Mouse (Mus musculus) lung, adult 18-20 months (tissue): ENCODE results near the gene Ugt1a7c.
A peak's percentile ranks its signal among the peaks of the same experiment; 100 is the strongest.
"Not testable (repeated sequence)": the region's sequence is repeated elsewhere in the genome, so short reads cannot be mapped to it uniquely, and the experiment has no call there.

Experiments used
- DNase-seq, 2 experiments: peaks; one replicate each; pipeline ENCODE4 v3.0.0; 2022; ENCODE audit warnings: mixed read lengths in 2 of 2

The Ugt1a7c gene

GRCm38 (mm10) chr1:88120550-88120949 is 25.7 kb downstream of the Ugt1a7c start:
- DNase-seq = not testable (repeated sequence)

- peak; percentile 48 to 59 for DNase-seq
Measured at GRCm38 (mm10) chr1:88121521-88121920, 26.7 kb downstream of the Ugt1a7c start.

- DNase-seq = not testable (repeated sequence)
Measured at GRCm38 (mm10) chr1:88125827-88126360, 31.0 kb downstream of the Ugt1a7c start.

GRCm38 (mm10) chr1:88129091-88129490 is 34.2 kb downstream of the Ugt1a7c start:
- DNase-seq = not testable (repeated sequence)

- not testable (repeated sequence) for DNase-seq
Measured at GRCm38 (mm10) chr1:88130223-88130622, 35.4 kb downstream of the Ugt1a7c start.

- DNase-seq = no peak
Measured at GRCm38 (mm10) chr1:88133908-88134456, 39.1 kb downstream of the Ugt1a7c start.

- peak; percentile 73 to 84 for DNase-seq
Measured at GRCm38 (mm10) chr1:88134457-88135011, 39.7 kb downstream of the Ugt1a7c start, which contains the start of gene Ugt1a6a. Gene Ugt1a6a (plus strand): TSS chr1:88134809.

GRCm38 (mm10) chr1:88135229-88135904 is 40.5 kb downstream of the Ugt1a7c start:
- DNase-seq = peak in 1 of 2 experiments; percentile 56

- DNase-seq = no peak
Measured at GRCm38 (mm10) chr1:88136646-88137045, 41.8 kb downstream of the Ugt1a7c start.

GRCm38 (mm10) chr1:88137264-88137663 is 42.4 kb downstream of the Ugt1a7c start:
- no peak for DNase-seq

- DNase-seq = no peak
Measured at GRCm38 (mm10) chr1:88138145-88138544, 43.3 kb downstream of the Ugt1a7c start.

- DNase-seq = peak; percentile 27 to 67
Measured at GRCm38 (mm10) chr1:88140492-88140891, 45.6 kb downstream of the Ugt1a7c start.

GRCm38 (mm10) chr1:88143966-88144675 is 49.3 kb downstream of the Ugt1a7c start:
- peak; percentile 45 to 56 for DNase-seq

GRCm38 (mm10) chr1:88145278-88145677 is 50.4 kb downstream of the Ugt1a7c start:
- DNase-seq = peak in 1 of 2 experiments; percentile 56

GRCm38 (mm10) chr1:88150133-88150532 is 55.3 kb downstream of the Ugt1a7c start:
- DNase-seq = not testable (repeated sequence)

- DNase-seq = no peak
Measured at GRCm38 (mm10) chr1:88158430-88158829, 63.6 kb downstream of the Ugt1a7c start.

- no peak for DNase-seq
Measured at GRCm38 (mm10) chr1:88165711-88166110, 70.8 kb downstream of the Ugt1a7c start, which contains the start of gene Ugt1a5. Gene Ugt1a5 (plus strand): TSS chr1:88166012.

- DNase-seq = not testable (repeated sequence)
Measured at GRCm38 (mm10) chr1:88172190-88172589, 77.3 kb downstream of the Ugt1a7c start.

- no peak for DNase-seq
Measured at GRCm38 (mm10) chr1:88179657-88180056, 84.8 kb downstream of the Ugt1a7c start.

GRCm38 (mm10) chr1:88186325-88186935 is 91.6 kb downstream of the Ugt1a7c start:
- DNase-seq = no peak

GRCm38 (mm10) chr1:88192136-88192535 is 97.3 kb downstream of the Ugt1a7c start:
- DNase-seq = no peak

- DNase-seq = no peak
Measured at GRCm38 (mm10) chr1:88195687-88196086, 100.8 kb downstream of the Ugt1a7c start.

- DNase-seq = no peak
Measured at GRCm38 (mm10) chr1:88197443-88197842, 102.6 kb downstream of the Ugt1a7c start.
